Mouse (Mus musculus) forebrain, embryonic 12.5 days (tissue): ENCODE measurements around the gene Zfp472. TPM values are rescaled to one million over a fixed set of nuclear protein-coding genes. Genes with fewer than 3 reads are reported as not detected.

Source experiments
- polyA plus RNA-seq: library from polyadenylated mRNA; unstranded; fragments of >200 nt; fragmentation: Nextera tagmentation; extraction: Ambion mirVana; gene quantifications from 2 replicates; pipeline ENCODE4 v1.2.1, GENCODE M21; 2016

The Zfp472 gene
- polyA plus RNA-seq, 1 experiment from 2014 or later, result 11.3 TPM

Other genes with a start within 250 kb of the Zfp472 start
- gene Zfp871, start 177.5 kb upstream of the Zfp472 start, polyA plus RNA-seq, result 56.3 and 56.5 TPM in 2 replicates
- 32.2 and 34.2 TPM in 2 replicates for gene Zfp811, start 155.9 kb upstream of the Zfp472 start, polyA plus RNA-seq
- gene Zfp799, start 135.6 kb upstream of the Zfp472 start, polyA plus RNA-seq, result 17.9 and 18.3 TPM in 2 replicates
- 7.7 and 10.3 TPM in 2 replicates for gene Zfp870, start 74.2 kb upstream of the Zfp472 start, polyA plus RNA-seq
- gene Cyp4f14, start 48.5 kb upstream of the Zfp472 start, polyA plus RNA-seq, result not detected in 2 replicates
- gene Cyp4f13, start 18.4 kb upstream of the Zfp472 start, polyA plus RNA-seq, result 4.3 and 7.0 TPM in 2 replicates
- 16.6 and 18.2 TPM in 2 replicates for gene Zfp952, start 27.3 kb downstream of the Zfp472 start, polyA plus RNA-seq
- 21.7 and 23.6 TPM in 2 replicates for gene Zfp763, start 67.6 kb downstream of the Zfp472 start, polyA plus RNA-seq
- not detected in 2 replicates for gene 4921501E09Rik, start 102.2 kb downstream of the Zfp472 start, polyA plus RNA-seq
- gene Zfp563, start 123.5 kb downstream of the Zfp472 start, polyA plus RNA-seq, result 12.2 and 12.5 TPM in 2 replicates
- 0.10 TPM in 1 of 2 replicates, not detected in the other for gene Morc2b, start 173.9 kb downstream of the Zfp472 start, polyA plus RNA-seq
- gene Olfr55, start 202.6 kb downstream of the Zfp472 start, polyA plus RNA-seq, result not detected in 2 replicates
- not detected in 2 replicates for gene Olfr239, start 225.5 kb downstream of the Zfp472 start, polyA plus RNA-seq